Mouse (Mus musculus) brown adipose tissue, adult 24 weeks (tissue): ENCODE data around the gene Snx15. TPM values are rescaled to one million over a fixed set of nuclear protein-coding genes. Genes with fewer than 3 reads are reported as not detected.

Source experiments
- H3K27ac ChIP-seq: fragments of 200-500 bp; replicated peaks from 2 replicates; pipeline ENCODE4 v1.5.1; 2012; ENCODE audit warnings: low read depth, mild to moderate bottlenecking, low read length
- H3K4me1 ChIP-seq: fragments of 200-500 bp; 2 replicates; pipeline ENCODE4 v1.6.1; 2012; ENCODE audit warnings: low read length, mixed read lengths; ENCODE audit not compliant: control insufficient read depth, insufficient read depth, insufficient read length
- H3K4me3 ChIP-seq: fragments of 200-500 bp; 2 replicates; pipeline ENCODE4 v1.5.1; 2012; ENCODE audit warnings: low read depth, mild to moderate bottlenecking, low read length, moderate library complexity; ENCODE audit not compliant: insufficient read depth
- polyA plus RNA-seq: library from polyadenylated mRNA; stranded (reverse); fragments of >200 nt; gene quantifications from 2 replicates; pipeline ENCODE4 v1.2.4, GENCODE M21; 2012; ENCODE audit not compliant: missing spikeins, insufficient read depth, insufficient read length

Gene Snx15
- polyA plus RNA-seq, 1 experiment, result 13.3 TPM

DNA sequence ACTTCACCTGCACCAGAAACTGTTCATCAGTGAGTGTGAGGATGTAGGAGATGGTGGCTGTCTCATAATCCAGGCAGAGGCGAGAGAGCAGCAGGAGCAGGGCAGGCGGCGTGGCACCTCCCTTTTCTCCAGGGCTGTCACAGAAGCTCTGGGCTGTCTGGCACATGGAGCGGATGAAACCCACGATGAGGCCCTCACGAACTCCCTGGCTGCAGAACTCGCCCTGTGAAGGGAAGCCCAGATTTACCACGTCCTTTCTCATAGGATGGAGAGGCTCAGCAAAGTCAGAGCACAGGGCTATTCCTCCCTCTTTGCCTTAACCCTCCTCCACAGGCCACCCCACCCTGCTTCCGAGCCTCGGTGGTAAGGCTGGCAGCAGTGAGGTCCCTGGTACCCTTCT, 58.3 kb downstream of the Snx15 start:
- Histone ChIP-seq H3K4me3 (no peak overlapping the region), H3K4me1 (peaks cover 6% of the 10 kb centered on the region; the same call in 1 of the 2 replicates), H3K27ac (no peak overlapping the region)

Other genes starting within 250 kb of the Snx15 start
- gene Tigd3, start 234.2 kb downstream of the Snx15 start, polyA plus RNA-seq, result not detected in 2 replicates
- 22.6 and 36.6 TPM in 2 replicates for gene Dpf2, start 215.3 kb downstream of the Snx15 start, polyA plus RNA-seq
- gene Cdc42ep2, start 203.5 kb downstream of the Snx15 start, polyA plus RNA-seq, result 4.0 and 5.4 TPM in 2 replicates
- 6.5 and 7.0 TPM in 2 replicates for gene Pola2, start 164.1 kb downstream of the Snx15 start, polyA plus RNA-seq
- gene Slc22a20, start 142.2 kb downstream of the Snx15 start, polyA plus RNA-seq, result not detected in 2 replicates
- 14.2 and 15.9 TPM in 2 replicates for gene Capn1, start 112.4 kb downstream of the Snx15 start, polyA plus RNA-seq
- gene Syvn1, start 81.7 kb downstream of the Snx15 start, polyA plus RNA-seq, result 14.8 and 17.4 TPM in 2 replicates
- gene Mrpl49, start 70.5 kb downstream of the Snx15 start, polyA plus RNA-seq, result 53.6 and 56.4 TPM in 2 replicates
- 701 and 753 TPM in 2 replicates for gene Fau, start 70.5 kb downstream of the Snx15 start, polyA plus RNA-seq
- gene Znhit2, start 67.1 kb downstream of the Snx15 start, polyA plus RNA-seq, result 9.8 and 11.3 TPM in 2 replicates
- gene Tm7sf2, start 59.9 kb downstream of the Snx15 start, polyA plus RNA-seq, result 7.3 and 15.5 TPM in 2 replicates
- 25.0 and 25.8 TPM in 2 replicates for gene Vps51, start 51.1 kb downstream of the Snx15 start, polyA plus RNA-seq
- not detected in 2 replicates for gene Tmem262, start 48.3 kb downstream of the Snx15 start, polyA plus RNA-seq
- gene Gm28374, start 46.0 kb downstream of the Snx15 start, polyA plus RNA-seq, result not detected in 2 replicates
- 14.0 and 20.5 TPM in 2 replicates for gene Zfpl1, start 43.3 kb downstream of the Snx15 start, polyA plus RNA-seq
- gene Cdca5, start 43.3 kb downstream of the Snx15 start, polyA plus RNA-seq, result not detected in 2 replicates
- gene AC131692.1, start 33.9 kb downstream of the Snx15 start, polyA plus RNA-seq, result not detected in 2 replicates
- gene Naaladl1, start 22.5 kb downstream of the Snx15 start, polyA plus RNA-seq, result not detected in 2 replicates
- 5.7 and 6.8 TPM in 2 replicates for gene Sac3d1, start 9.7 kb downstream of the Snx15 start, polyA plus RNA-seq
- 1.2 TPM in 1 of 2 replicates, not detected in the other for gene Batf2, start 12.7 kb upstream of the Snx15 start, polyA plus RNA-seq
- 45.8 and 62.3 TPM in 2 replicates for gene Arl2, start 13.2 kb upstream of the Snx15 start, polyA plus RNA-seq
- not detected in 2 replicates for gene Majin, start 56.1 kb upstream of the Snx15 start, polyA plus RNA-seq
- not detected in 2 replicates for gene Gpha2, start 98.1 kb upstream of the Snx15 start, polyA plus RNA-seq
- 33.0 and 41.3 TPM in 2 replicates for gene Ppp2r5b, start 107.6 kb upstream of the Snx15 start, polyA plus RNA-seq
- gene Atg2a, start 113.4 kb upstream of the Snx15 start, polyA plus RNA-seq, result 9.6 and 9.9 TPM in 2 replicates
- 39.6 and 42.8 TPM in 2 replicates for gene Ehd1, start 148.4 kb upstream of the Snx15 start, polyA plus RNA-seq
- gene Cdc42bpg, start 178.2 kb upstream of the Snx15 start, polyA plus RNA-seq, result 2.5 and 2.8 TPM in 2 replicates
- gene Men1, start 206.7 kb upstream of the Snx15 start, polyA plus RNA-seq, result 13.9 and 22.2 TPM in 2 replicates
- gene Map4k2, start 212.8 kb upstream of the Snx15 start, polyA plus RNA-seq, result 7.9 and 14.0 TPM in 2 replicates
- 47.9 and 56.8 TPM in 2 replicates for gene Sf1, start 235.4 kb upstream of the Snx15 start, polyA plus RNA-seq